ENCODE assay signal across 12 mouse cellular contexts in genomic region chr1:36469811-36470444, GRCm38 (mm10). TPM values are rescaled to one million over a fixed set of nuclear protein-coding genes. Genes with fewer than 3 reads are reported as not detected.
A peak's percentile ranks its signal among the peaks of the same experiment; 100 is the strongest.
DNase-seq lines count a peak whose midpoint lies in the region; ATAC-seq lines count a peak whose summit lies in the region.
"Had no signal": no experiment of that assay in that cellular context is flagged by ENCODE, and none has a peak within 500 bp of the region (broad histone marks: within the 10 kb centered on the region; RNA-seq: fewer than 3 reads in every experiment).

No protein-coding gene starts in this region.

- no peak overlapping the region for H3K4me2 ChIP-seq in heart, embryonic 13.5 days

- H3K27ac ChIP-seq in heart, embryonic 13.5 days (replicated peaks) = no peak overlapping the region
- H3K27ac ChIP-seq: limb, embryonic 15.5 days had no signal

- peak overlapping the region; percentile 38; the same call in 1 of the 2 replicates for H3K9ac ChIP-seq in heart, embryonic 13.5 days
- H3K9ac ChIP-seq: limb, embryonic 15.5 days had no signal

- H3K4me1 ChIP-seq in heart, embryonic 13.5 days = peaks cover 36% of the 10 kb centered on the region

- H3K36me3 ChIP-seq in heart, embryonic 13.5 days = no peaks in the 10 kb centered on the region
- H3K36me3 ChIP-seq: limb, embryonic 15.5 days had no signal

- DNase-seq in cerebellum, adult 11-12 months = peak; percentile 47
- DNase-seq in cerebellum, postnatal 10 days = no peak
- peak; percentile 35 for DNase-seq in layer of hippocampus, adult 9-11 months
- no peak for DNase-seq in layer of hippocampus, adult 8-10 months (ENCODE audit: low spot score in 2 of 2)
- peak; percentile 75 for DNase-seq in skeletal muscle tissue, adult 2 months (ENCODE audit: low read depth, low spot score)
- DNase-seq in adrenal gland, postnatal 4 days (ENCODE audit: low spot score in 2 of 2) = no peak
- DNase-seq: layer of hippocampus, postnatal 36 days; retina, postnatal 1 day had no signal

- no peaks in the 10 kb centered on the region for H3K9me3 ChIP-seq in heart, embryonic 13.5 days
- H3K9me3 ChIP-seq: limb, embryonic 15.5 days had no signal

- H3K27me3 ChIP-seq in heart, embryonic 13.5 days (replicated peaks) = peaks cover 5% of the 10 kb centered on the region
- H3K27me3 ChIP-seq: limb, embryonic 15.5 days had no signal

- no peak overlapping the region for H3K4me3 ChIP-seq in heart, embryonic 13.5 days

- no peak for ATAC-seq in heart, embryonic 13.5 days (ENCODE audit: extremely low read depth, insufficient number of reproducible peaks, low FRiP score, low TSS enrichment)
- no peak for ATAC-seq in inflammation-experienced regulatory T-cells, adult 6 months
- ATAC-seq: forebrain, postnatal 0 days had no signal

- 41% methylated on average over 2 of the region's 2 CpGs for WGBS in heart, embryonic 13.5 days

RNA-seq across cellular contexts. Expression of gene Cnnm4, which starts 1.5 kb away (rescaled TPM):
- 10 to 100 TPM; 14.8 to 17.9 (median 16.2) TPM for total RNA-seq in layer of hippocampus, adult 8-10 months (2022)
- polyA plus RNA-seq in heart, embryonic 13.5 days (2015; fragmentation: Nextera tagmentation; extraction: Ambion mirVana) = 6.3 and 6.7 TPM in 2 replicates
- polyA plus RNA-seq in inflammation-experienced regulatory T-cells, adult 6 months (2017; shearing (Covaris generic)) = 10 to 100 TPM; 11.5 to 13.9 (median 12.1) TPM
- total RNA-seq in adrenal gland, postnatal 4 days (2021) = 1 to 10 TPM; 4.3 to 5.2 TPM

RNA-seq across cellular contexts. Expression of gene Lman2l, which starts 24.9 kb away (rescaled TPM):
- total RNA-seq in layer of hippocampus, adult 8-10 months (2022) = 10 to 100 TPM; 56.0 to 81.9 (median 69.0) TPM
- 44.2 and 49.5 TPM in 2 replicates for polyA plus RNA-seq in heart, embryonic 13.5 days (2015; fragmentation: Nextera tagmentation; extraction: Ambion mirVana)
- polyA plus RNA-seq in inflammation-experienced regulatory T-cells, adult 6 months (2017; shearing (Covaris generic)) = 10 to 100 TPM in 2 of 3 experiments, 1 to 10 TPM in 1; 7.9 to 12.0 (median 11.4) TPM
- 10 to 100 TPM; 25.3 to 31.2 TPM for total RNA-seq in adrenal gland, postnatal 4 days (2021)

RNA-seq across cellular contexts. Expression of gene Cnnm3, which starts 41.7 kb away (rescaled TPM):
- total RNA-seq in layer of hippocampus, adult 8-10 months (2022) = 10 to 100 TPM; 33.3 to 47.2 (median 35.7) TPM
- 2.0 and 2.4 TPM in 2 replicates for polyA plus RNA-seq in heart, embryonic 13.5 days (2015; fragmentation: Nextera tagmentation; extraction: Ambion mirVana)
- 1 to 10 TPM; 3.1 to 9.2 (median 6.7) TPM for polyA plus RNA-seq in inflammation-experienced regulatory T-cells, adult 6 months (2017; shearing (Covaris generic))
- total RNA-seq in adrenal gland, postnatal 4 days (2021) = 10 to 100 TPM; 44.1 to 45.1 TPM

Comparison
In these comparisons a context has a peak if more than half of its experiments do, and no peak if none do; other contexts are left out.
1. DNase-seq: peak in cerebellum, adult 11-12 months (single experiment), layer of hippocampus, adult 9-11 months (single experiment) and skeletal muscle tissue, adult 2 months (single experiment); none in cerebellum, postnatal 10 days (0 of 2), layer of hippocampus, adult 8-10 months (0 of 2) and adrenal gland, postnatal 4 days (0 of 2).